Mouse (Mus musculus): ENCODE measurements around the gene Myo3a. TPM values are rescaled to one million over a fixed set of nuclear protein-coding genes. Genes with fewer than 3 reads are reported as not detected.

The Myo3a gene
- total and polyA plus RNA-seq, 3 experiments, result not detected

DNA sequence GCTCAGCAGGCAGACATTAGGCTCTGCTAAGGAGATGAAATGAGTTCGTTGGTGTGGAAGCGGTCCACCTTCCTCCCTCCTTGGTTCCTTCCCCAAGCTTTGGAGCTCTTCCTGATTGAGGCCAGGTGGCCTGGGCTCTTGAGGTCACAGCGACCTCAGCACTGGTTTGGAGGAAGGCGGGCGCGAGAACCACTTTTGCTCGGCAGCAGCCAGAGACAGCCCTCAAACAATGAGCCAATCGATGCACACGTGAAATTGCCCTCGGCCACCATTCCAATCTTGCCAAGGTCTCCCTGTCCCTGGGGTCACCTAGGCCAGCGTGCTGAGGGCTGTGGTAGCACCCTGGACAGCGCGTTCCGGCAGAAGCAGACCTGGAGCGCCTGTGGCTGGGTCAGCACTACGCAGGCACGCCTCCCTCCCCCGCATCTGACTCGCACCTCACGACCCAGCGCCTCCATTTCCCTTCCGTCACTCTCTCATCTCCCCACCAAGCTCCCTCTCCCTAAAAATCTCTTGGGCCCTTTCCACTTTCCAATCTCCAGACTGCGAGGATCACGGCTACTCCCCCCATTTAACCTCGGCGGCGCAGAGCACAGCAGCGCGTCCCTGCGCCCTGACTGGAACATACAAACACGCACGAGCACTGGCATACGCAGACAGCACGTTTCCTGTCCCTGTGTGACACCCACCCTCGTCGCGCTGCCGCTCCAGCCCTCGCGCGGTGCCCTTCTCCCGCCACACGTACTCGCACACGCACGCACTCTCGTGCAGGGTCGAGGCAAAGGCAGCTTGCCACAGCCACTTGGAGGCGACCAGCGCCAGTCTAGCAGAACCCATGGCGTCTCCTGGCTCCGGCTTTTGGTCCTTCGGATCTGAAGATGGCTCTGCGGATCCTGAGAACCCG, 394.8 kb downstream of the Myo3a start, which contains the start of gene Gad2:
Gene Gad2, plus strand, starts transcription at position 378 of the 904 bp plus-strand sequence.
- WGBS, result 1% methylated on average over 55 of the region's 55 CpGs
- Histone ChIP-seq H3K27ac (no peak within 1 kb of the TSS), H3K4me1 (ENCODE audit: control insufficient read depth, insufficient read depth, low read length) (peaks cover 2% of the 10 kb centered on the region), H3K36me3 (ENCODE audit: control insufficient read depth, insufficient read depth, low read length) (no peaks in the 10 kb centered on the region), H3K4me3 (no peak within 1 kb of the TSS; the same call in 1 of the 2 replicates), H3K79me2 (replicated peaks; ENCODE audit: control insufficient read depth, insufficient read depth, low read length) (no peaks in the 10 kb centered on the region), H3K9ac (ENCODE audit: low read depth, low read length) (no peak within 1 kb of the TSS), H3K27me3 (ENCODE audit: control insufficient read depth, insufficient read depth, low read length) (peaks cover 27% of the 10 kb centered on the region)
- intact Hi-C loops (cut with DNase I), result no loop called here
- TF ChIP-seq CTCF (IDR thresholded peaks at IDR 0.05), result no peak
- TF ChIP-seq EP300 (IDR thresholded peaks at IDR 0.05; ENCODE audit: insufficient read depth, low read depth, low read length), result no peak
- no peak for TF ChIP-seq POLR2A (IDR thresholded peaks at IDR 0.05; ENCODE audit: insufficient read depth, low read depth, low read length)
- no peak for DNase-seq

DNA sequence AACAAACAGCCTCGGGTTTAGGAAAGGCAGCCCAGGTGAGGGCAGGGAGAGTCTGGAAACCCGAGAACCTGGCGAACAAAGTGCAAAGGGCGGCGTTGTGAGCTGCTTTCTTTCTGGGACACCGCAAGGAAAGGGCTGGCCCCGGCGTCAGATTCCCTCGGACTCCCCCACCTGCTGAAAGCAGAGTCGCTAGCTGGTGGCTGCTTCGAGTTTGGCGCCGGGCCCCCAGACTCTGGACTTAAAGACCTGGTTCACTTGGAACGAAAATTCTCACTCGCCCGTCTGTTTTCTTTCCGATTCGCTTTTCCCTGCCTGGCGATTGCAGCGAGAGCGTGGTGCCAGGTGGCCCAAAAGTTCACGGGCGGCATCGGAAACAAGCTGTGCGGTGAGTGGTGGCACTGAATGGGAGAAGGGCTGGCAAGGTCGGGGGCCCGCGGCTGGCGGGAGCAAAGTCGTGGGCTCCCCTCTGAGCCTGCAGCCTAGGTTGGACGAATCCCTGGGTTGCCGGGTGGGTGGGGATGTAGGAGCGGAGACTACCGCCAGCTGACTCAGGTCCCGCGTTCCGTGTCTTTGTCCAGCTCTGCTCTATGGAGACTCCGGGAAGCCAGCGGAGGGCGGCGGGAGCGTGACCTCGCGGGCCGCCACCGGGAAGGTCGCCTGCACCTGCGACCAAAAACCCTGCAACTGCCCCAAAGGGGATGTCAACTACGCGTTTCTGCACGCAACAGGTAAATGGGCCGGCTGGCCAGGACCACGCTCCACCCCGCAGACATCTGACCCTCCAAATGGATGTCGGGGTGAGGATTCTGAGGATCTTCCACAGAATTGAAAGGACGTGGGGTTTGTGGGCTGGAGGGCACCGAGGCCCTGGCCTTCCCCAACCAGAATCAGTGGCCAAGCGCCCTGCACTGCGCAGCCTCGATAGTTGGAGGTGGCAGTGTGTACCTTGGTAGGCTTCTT, 396.1 kb downstream of the Myo3a start:
- 1% methylated on average over 60 of the region's 60 CpGs for WGBS
- intact Hi-C loops (cut with DNase I), result no loop called here
- H3K4me3 ChIP-seq, result no peak overlapping the region

DNA sequence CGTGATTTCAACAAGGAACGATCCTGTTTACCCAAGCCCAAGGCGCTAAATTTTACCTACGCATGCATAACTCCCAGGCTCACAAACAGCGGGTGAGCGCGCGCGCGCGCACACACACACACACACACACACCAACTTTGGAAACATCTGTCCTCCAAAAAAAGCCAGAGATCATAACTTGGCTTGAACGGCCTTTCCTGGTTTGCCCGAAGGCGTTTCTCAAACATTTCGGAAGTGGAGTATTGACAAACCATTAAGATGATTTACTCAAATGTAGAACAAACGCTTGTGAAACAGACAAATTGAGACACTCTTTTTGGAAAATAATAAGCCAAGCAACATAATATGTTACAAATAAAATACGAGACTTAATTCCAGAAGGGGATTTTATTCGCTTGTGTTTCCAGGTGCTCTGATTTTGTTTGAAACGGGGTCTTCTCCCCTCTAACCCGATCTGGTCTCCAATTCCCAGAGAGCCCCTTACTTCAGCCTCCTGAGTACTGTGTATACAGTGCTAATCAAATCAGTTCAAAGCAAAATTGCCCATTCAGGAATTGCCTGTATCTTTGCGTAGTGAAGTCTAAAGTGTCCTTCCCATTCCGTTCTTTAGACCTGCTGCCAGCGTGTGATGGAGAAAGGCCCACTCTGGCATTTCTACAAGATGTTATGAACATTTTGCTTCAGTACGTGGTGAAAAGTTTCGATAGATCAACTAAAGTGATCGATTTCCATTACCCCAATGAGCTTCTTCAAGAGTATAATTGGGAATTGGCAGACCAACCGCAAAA, 397.1 kb downstream of the Myo3a start:
- peaks cover 23% of the 10 kb centered on the region for H3K27me3 ChIP-seq (ENCODE audit: control insufficient read depth, insufficient read depth, low read length)
- 9% methylated on average over 27 of the region's 27 CpGs for WGBS

More for the DNA sequence above, 396.1 kb downstream of the Myo3a start:
- H3K36me3 ChIP-seq (ENCODE audit: control insufficient read depth, insufficient read depth, low read length), result no peaks in the 10 kb centered on the region
- H3K27me3 ChIP-seq (ENCODE audit: control insufficient read depth, insufficient read depth, low read length), result peaks cover 26% of the 10 kb centered on the region
- H3K4me1 ChIP-seq (ENCODE audit: control insufficient read depth, insufficient read depth, low read length), result peaks cover 2% of the 10 kb centered on the region
- no peak overlapping the region for H3K27ac ChIP-seq
- no peak for DNase-seq
- H3K79me2 ChIP-seq (replicated peaks; ENCODE audit: control insufficient read depth, insufficient read depth, low read length), result no peaks in the 10 kb centered on the region
- H3K9ac ChIP-seq (ENCODE audit: low read depth, low read length), result no peak overlapping the region
- TF ChIP-seq EP300 (IDR thresholded peaks at IDR 0.05; ENCODE audit: insufficient read depth, low read depth, low read length) (no peak), CTCF (IDR thresholded peaks at IDR 0.05) (no peak), POLR2A (IDR thresholded peaks at IDR 0.05; ENCODE audit: insufficient read depth, low read depth, low read length) (no peak)

DNA sequence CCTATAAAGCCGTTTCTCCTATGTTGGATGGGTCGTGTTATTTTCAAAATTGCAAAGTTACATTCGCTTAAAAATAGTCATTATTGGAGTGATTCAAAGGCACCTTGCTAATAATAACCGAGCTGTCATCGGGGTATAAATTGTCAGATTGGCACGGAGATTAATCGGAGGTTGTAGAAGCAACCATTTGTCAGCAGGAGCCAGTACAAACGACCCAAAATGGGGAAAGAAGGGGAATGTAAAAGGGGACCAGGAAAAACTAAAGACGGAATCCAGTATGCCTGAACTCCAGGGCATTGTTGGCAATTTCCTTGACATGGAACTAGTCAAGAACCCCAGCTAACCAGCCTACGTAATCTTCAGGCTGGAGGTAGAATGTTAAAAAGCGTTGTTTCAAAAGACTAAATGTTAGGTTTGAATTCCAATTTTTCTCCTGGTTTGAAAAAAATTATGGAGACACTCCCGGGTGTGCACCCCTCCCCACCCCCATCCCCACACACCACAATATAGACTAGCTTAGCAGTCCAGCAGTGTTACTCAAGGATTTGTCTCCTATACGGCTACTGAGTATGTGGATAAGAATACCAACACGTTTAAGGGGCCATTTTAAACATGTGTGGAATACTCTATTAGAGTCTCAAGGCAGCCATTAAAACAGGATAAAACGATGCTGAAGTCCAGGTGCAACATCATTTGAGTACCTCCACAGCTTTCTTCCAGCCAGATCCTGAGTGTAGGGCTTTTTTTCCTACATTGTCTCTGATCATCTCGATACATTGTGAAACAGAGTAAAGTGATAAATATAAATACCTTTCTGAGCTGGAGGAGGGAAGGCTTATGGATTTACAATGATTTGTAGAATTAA, 398.0 kb downstream of the Myo3a start:
- intact Hi-C loops (cut with DNase I), result no loop called here
- H3K4me1 ChIP-seq (ENCODE audit: control insufficient read depth, insufficient read depth, low read length), result peaks cover 2% of the 10 kb centered on the region
- peaks cover 20% of the 10 kb centered on the region for H3K27me3 ChIP-seq (ENCODE audit: control insufficient read depth, insufficient read depth, low read length)
- H3K79me2 ChIP-seq (replicated peaks; ENCODE audit: control insufficient read depth, insufficient read depth, low read length), result no peaks in the 10 kb centered on the region
- TF ChIP-seq EP300 (IDR thresholded peaks at IDR 0.05; ENCODE audit: insufficient read depth, low read depth, low read length) (no peak), CTCF (IDR thresholded peaks at IDR 0.05) (no peak), POLR2A (IDR thresholded peaks at IDR 0.05; ENCODE audit: insufficient read depth, low read depth, low read length) (no peak)
- H3K9ac ChIP-seq (ENCODE audit: low read depth, low read length), result no peak overlapping the region
- DNase-seq, result no peak
- no peak overlapping the region for H3K27ac ChIP-seq
- H3K4me3 ChIP-seq, result no peak overlapping the region
- 22% methylated on average over 16 of the region's 16 CpGs for WGBS
- no peaks in the 10 kb centered on the region for H3K36me3 ChIP-seq (ENCODE audit: control insufficient read depth, insufficient read depth, low read length)

More for the DNA sequence above, 397.1 kb downstream of the Myo3a start:
- TF ChIP-seq EP300 (IDR thresholded peaks at IDR 0.05; ENCODE audit: insufficient read depth, low read depth, low read length) (no peak), POLR2A (IDR thresholded peaks at IDR 0.05; ENCODE audit: insufficient read depth, low read depth, low read length) (no peak), CTCF (IDR thresholded peaks at IDR 0.05) (no peak)
- no peak overlapping the region for H3K4me3 ChIP-seq
- H3K36me3 ChIP-seq (ENCODE audit: control insufficient read depth, insufficient read depth, low read length), result no peaks in the 10 kb centered on the region
- no peak for DNase-seq
- H3K79me2 ChIP-seq (replicated peaks; ENCODE audit: control insufficient read depth, insufficient read depth, low read length), result no peaks in the 10 kb centered on the region
- no peak overlapping the region for H3K9ac ChIP-seq (ENCODE audit: low read depth, low read length)
- intact Hi-C loops (cut with DNase I), result no loop called here
- peaks cover 2% of the 10 kb centered on the region for H3K4me1 ChIP-seq (ENCODE audit: control insufficient read depth, insufficient read depth, low read length)
- H3K27ac ChIP-seq, result no peak overlapping the region

All from heart, adult 2 months (tissue).